Mouse (Mus musculus) stomach, embryonic 14.5 days (tissue): ENCODE data around the gene Slc13a2. TPM values are rescaled to one million over a fixed set of nuclear protein-coding genes. Genes with fewer than 3 reads are reported as not detected.

Experiments
- ATAC-seq: fragments of 200-750 bp; cut with Nextera tagmentation; 2 replicates; pipeline ENCODE4 v1.8.0; 2017; ENCODE audit warnings: low read depth, moderate TSS enrichment; ENCODE audit not compliant: insufficient number of reproducible peaks, insufficient read depth, low FRiP score
- H3K27ac ChIP-seq: fragments of 300-500 bp; sonication (generic); 2 replicates; pipeline ENCODE4 v1.5.1; 2014; ENCODE audit warnings: mild to moderate bottlenecking, low read length, moderate library complexity, mixed read lengths
- H3K27me3 ChIP-seq: fragments of 300-500 bp; sonication (generic); 2 replicates; pipeline ENCODE4 v1.6.1; 2014; ENCODE audit warnings: low read length, control low read depth, mixed read lengths; ENCODE audit not compliant: control insufficient read depth, insufficient read depth
- H3K36me3 ChIP-seq: fragments of 300-500 bp; sonication (generic); 2 replicates; pipeline ENCODE4 v1.6.1; 2014; ENCODE audit warnings: mild to moderate bottlenecking, control low read depth, low read length, moderate library complexity, mixed read lengths; ENCODE audit not compliant: control insufficient read depth, insufficient read depth
- H3K4me1 ChIP-seq: fragments of 300-500 bp; sonication (generic); 2 replicates; pipeline ENCODE4 v1.6.1; 2014; ENCODE audit warnings: low read length, control low read depth, mixed read lengths; ENCODE audit not compliant: control insufficient read depth, insufficient read depth
- H3K4me2 ChIP-seq: fragments of 300-500 bp; sonication (generic); replicated peaks from 2 replicates; pipeline ENCODE4 v1.6.1; 2014; ENCODE audit warnings: low read depth, low read length, control low read depth
- H3K4me3 ChIP-seq: fragments of 300-500 bp; sonication (generic); 2 replicates; pipeline ENCODE4 v1.5.1; 2014; ENCODE audit warnings: low read depth, low read length, control low read depth
- H3K9ac ChIP-seq: fragments of 300-500 bp; sonication (generic); replicated peaks from 2 replicates; pipeline ENCODE4 v1.6.1; 2014; ENCODE audit warnings: low read depth, mild to moderate bottlenecking, control low read depth, low read length, moderate library complexity, mixed read lengths
- H3K9me3 ChIP-seq: fragments of 300-500 bp; sonication (generic); 2 replicates; pipeline ENCODE4 v1.6.1; 2016; ENCODE audit warnings: low read depth, low read length, control low read depth; ENCODE audit not compliant: control insufficient read depth
- WGBS: fragments of 180-500 bp; shearing (Covaris S2); extraction: QIAGEN DNeasy Blood & Tissue Kit; methylation state at CpG from one replicate; pipeline ENCODE4 v1.1.7; 2014; 5-methylcytosine and 5-hydroxymethylcytosine counted together
- polyA plus RNA-seq: library from polyadenylated mRNA; unstranded; fragments of >200 nt; fragmentation: Nextera tagmentation; extraction: Ambion mirVana; gene quantifications from 2 replicates; pipeline ENCODE4 v1.2.1, GENCODE M21; 2014

The Slc13a2 gene
- polyA plus RNA-seq, 1 experiment from 2014 or later, result 0.10 TPM

- WGBS, result 75% methylated on average over 13 of the region's 13 CpGs
- Histone ChIP-seq H3K27me3 (no peaks in the 10 kb centered on the region), H3K9me3 (no peaks in the 10 kb centered on the region), H3K4me1 (no peaks in the 10 kb centered on the region), H3K9ac (no peak overlapping the region), H3K4me2 (no peak overlapping the region), H3K4me3 (no peak overlapping the region), H3K36me3 (no peaks in the 10 kb centered on the region), H3K27ac (no peak overlapping the region)
- ATAC-seq, result no peak
Measured at GRCm38 (mm10) chr11:78363309-78364007, 58.6 kb downstream of the Slc13a2 start.

GRCm38 (mm10) chr11:78360789-78361131, 61.3 kb downstream of the Slc13a2 start:
- no peaks in the 10 kb centered on the region for H3K27me3 ChIP-seq
- no peak overlapping the region for H3K4me2 ChIP-seq
- no peaks in the 10 kb centered on the region for H3K4me1 ChIP-seq
- no peak overlapping the region for H3K4me3 ChIP-seq
- no peak overlapping the region for H3K9ac ChIP-seq
- 0 out of 2 replicates have a peak, but pooled peaks have one; percentile 9 for ATAC-seq
- WGBS, result 61% methylated on average over 2 of the region's 2 CpGs
- H3K9me3 ChIP-seq, result no peaks in the 10 kb centered on the region
- no peak overlapping the region for H3K27ac ChIP-seq
- H3K36me3 ChIP-seq, result no peaks in the 10 kb centered on the region

- ATAC-seq, result peak; percentile 79; the same call in 1 of the 2 replicates
- Histone ChIP-seq H3K27me3 (no peaks in the 10 kb centered on the region), H3K27ac (no peak overlapping the region), H3K36me3 (no peaks in the 10 kb centered on the region), H3K9ac (no peak overlapping the region), H3K4me3 (peak overlapping the region; percentile 30), H3K4me2 (peak overlapping the region; percentile 44), H3K9me3 (no peaks in the 10 kb centered on the region), H3K4me1 (no peaks in the 10 kb centered on the region)
- 9% methylated on average over 13 of the region's 13 CpGs for WGBS
Measured at GRCm38 (mm10) chr11:78360125-78360788, 61.8 kb downstream of the Slc13a2 start.

- no peak overlapping the region for H3K9ac ChIP-seq
- H3K4me1 ChIP-seq, result no peaks in the 10 kb centered on the region
- H3K4me3 ChIP-seq, result no peak overlapping the region
- WGBS, result 15% methylated on average over 22 of the region's 22 CpGs
- no peak for ATAC-seq
- no peaks in the 10 kb centered on the region for H3K9me3 ChIP-seq
- H3K4me2 ChIP-seq, result no peak overlapping the region
- no peaks in the 10 kb centered on the region for H3K27me3 ChIP-seq
- H3K36me3 ChIP-seq, result no peaks in the 10 kb centered on the region
- no peak overlapping the region for H3K27ac ChIP-seq
Measured at GRCm38 (mm10) chr11:78358330-78359007, 63.5 kb downstream of the Slc13a2 start.

- 37% methylated on average over 4 of the region's 4 CpGs for WGBS
- no peaks in the 10 kb centered on the region for H3K4me1 ChIP-seq
Measured at GRCm38 (mm10) chr11:78355471-78356238, 66.4 kb downstream of the Slc13a2 start.

GRCm38 (mm10) chr11:78354905-78355304, 67.1 kb downstream of the Slc13a2 start:
- Histone ChIP-seq H3K9me3 (no peaks in the 10 kb centered on the region), H3K9ac (no peak overlapping the region), H3K27me3 (no peaks in the 10 kb centered on the region), H3K4me2 (no peak overlapping the region), H3K27ac (no peak overlapping the region), H3K4me3 (no peak overlapping the region), H3K36me3 (no peaks in the 10 kb centered on the region), H3K4me1 (peaks cover 1% of the 10 kb centered on the region; the same call in 1 of the 2 replicates)
- ATAC-seq, result no peak
- WGBS, result 85% methylated on average over 6 of the region's 6 CpGs

More at GRCm38 (mm10) chr11:78355471-78356238, 66.4 kb downstream of the Slc13a2 start:
- Histone ChIP-seq H3K4me3 (no peak overlapping the region), H3K9me3 (no peaks in the 10 kb centered on the region), H3K36me3 (no peaks in the 10 kb centered on the region), H3K27me3 (no peaks in the 10 kb centered on the region), H3K4me2 (no peak overlapping the region), H3K27ac (no peak overlapping the region), H3K9ac (no peak overlapping the region)
- ATAC-seq, result no peak

GRCm38 (mm10) chr11:78353081-78353480, 68.9 kb downstream of the Slc13a2 start:
- H3K27ac ChIP-seq, result no peak overlapping the region
- peaks cover 8% of the 10 kb centered on the region for H3K36me3 ChIP-seq
- 70% methylated on average over 1 of the region's 1 CpGs for WGBS
- no peaks in the 10 kb centered on the region for H3K9me3 ChIP-seq
- H3K27me3 ChIP-seq, result no peaks in the 10 kb centered on the region
- no peak overlapping the region for H3K4me2 ChIP-seq
- no peak overlapping the region for H3K9ac ChIP-seq
- no peak for ATAC-seq
- no peak overlapping the region for H3K4me3 ChIP-seq
- H3K4me1 ChIP-seq, result peaks cover 6% of the 10 kb centered on the region; the same call in 1 of the 2 replicates
